Mouse (Mus musculus): ENCODE measurements at regions not wholly inside any gene's neighbourhood (a gene's known extent, or its start where the extent isn't known, plus 50 kb on each side); places are given as distances from the start of the nearest gene placed in this dataset.
A peak's percentile ranks its signal among the peaks of the same experiment; 100 is the strongest.

DNA sequence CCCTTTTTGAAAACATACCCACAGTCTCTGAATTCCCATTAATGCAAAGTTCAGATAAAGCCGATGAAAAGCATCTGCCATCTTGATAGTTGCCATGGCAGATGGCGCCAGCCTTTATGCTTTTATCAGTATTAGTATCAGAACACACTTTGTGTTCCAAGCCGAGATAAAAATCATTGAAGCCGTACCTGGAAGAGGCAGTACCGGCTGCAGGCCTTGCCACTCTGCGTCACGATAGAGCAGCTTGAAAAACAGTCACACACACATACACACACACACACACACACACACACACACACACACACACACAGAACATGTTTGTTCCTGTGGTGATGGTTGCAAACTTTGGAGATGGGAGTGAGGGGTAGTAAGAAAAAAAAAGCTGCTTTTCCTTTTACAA, 306.2 kb downstream of the Satb1 start:
- no peak for DNase-seq

DNA sequence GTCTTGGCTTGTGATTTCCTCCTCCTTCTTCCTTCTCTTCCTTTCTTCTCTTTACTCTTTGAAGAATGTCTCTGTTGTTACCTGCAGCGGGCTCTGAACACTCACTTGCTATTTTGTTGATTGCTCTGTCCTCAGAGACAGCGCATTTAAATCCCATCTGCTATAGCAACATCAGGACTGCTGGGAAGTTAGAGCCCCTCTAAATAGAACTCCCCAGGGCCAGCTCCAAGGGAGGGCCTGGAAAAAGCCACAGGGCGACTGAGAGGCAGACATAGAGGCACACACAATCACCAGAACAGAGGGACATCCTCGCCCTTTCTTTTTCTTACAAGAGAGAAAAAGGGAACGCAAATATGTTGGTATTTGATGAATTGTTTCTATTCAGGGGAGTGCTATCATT, 306.6 kb downstream of the Satb1 start:
- DNase-seq, result no peak

DNA sequence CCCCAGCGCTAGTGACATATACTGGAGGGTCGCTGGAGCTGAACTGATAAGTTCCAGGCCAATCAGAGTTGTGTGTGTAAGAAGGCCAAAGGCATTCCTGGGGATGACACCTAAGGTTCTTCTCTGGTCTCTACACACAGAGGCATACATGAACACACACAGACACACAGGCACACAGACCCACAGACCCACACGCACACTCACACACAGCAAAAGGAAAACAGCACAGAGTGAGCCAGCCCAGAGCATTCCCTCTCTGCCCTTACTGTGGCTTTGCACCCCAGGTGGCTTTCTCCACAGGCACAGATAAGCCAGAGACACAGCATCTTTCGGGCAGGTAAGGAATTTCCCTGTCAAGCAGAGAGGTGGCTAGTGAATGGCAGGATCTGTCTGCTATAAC, 307.1 kb downstream of the Satb1 start:
- no peak for DNase-seq

DNA sequence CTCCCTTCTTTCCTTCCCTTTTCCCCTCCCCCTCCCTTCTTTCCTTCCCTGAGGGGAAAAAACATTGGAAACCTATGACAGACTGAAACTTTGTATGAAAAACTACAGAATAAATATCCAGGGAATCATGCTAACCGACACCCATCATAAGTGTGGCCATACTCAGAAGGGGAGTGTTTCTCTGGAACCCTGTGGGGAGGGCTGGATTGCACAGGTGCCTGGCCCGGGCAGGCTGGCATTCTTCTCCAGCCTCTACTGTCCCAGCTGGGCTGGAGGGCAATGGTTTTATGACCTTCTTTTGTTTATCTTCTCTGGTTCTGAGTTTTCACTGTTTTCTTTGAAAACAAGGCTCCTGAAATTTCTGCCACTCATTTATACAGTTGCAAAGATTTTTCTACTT, 307.9 kb downstream of the Satb1 start:
- no peak for DNase-seq

DNA sequence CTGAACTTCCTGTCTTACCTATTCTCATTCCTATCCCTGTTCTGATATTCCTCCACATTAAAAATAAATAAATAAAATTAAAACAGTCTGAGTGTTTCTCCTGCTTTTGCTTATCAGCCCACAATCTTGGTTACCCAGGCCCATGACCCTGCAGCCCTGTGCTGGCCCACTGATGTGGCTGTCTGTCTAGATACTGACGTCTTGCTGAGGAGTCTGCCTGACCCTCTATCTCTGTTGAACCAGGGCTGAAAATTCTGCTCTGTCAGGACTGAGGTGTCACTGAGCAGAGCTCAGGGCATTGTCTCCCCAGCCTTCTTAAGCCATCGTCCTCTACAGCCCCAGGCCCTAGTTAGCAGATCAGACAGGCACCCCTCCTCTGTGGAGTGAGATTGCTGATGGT, 321.2 kb downstream of the Satb1 start:
- no peak for DNase-seq

DNA sequence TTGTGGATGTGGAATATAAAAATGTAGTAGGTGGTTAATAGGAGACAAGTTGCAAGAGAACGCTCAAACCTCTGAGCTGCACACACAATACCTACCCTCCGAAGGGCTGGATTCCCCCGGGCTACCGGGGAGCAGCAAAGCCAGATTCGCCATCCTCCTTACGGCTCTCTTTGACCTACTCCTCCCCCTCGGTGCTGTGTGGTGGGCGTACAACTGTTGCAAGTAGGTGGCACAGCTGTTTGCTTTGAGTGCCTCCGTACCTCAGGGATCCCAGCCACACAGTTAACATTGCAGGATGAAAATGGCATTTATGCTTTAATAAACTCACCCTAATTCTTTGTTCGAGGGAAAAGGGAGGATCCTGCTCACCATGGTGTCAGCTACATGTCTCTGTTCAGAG, 321.6 kb upstream of the Tbc1d5 start:
- no peak for DNase-seq

DNA sequence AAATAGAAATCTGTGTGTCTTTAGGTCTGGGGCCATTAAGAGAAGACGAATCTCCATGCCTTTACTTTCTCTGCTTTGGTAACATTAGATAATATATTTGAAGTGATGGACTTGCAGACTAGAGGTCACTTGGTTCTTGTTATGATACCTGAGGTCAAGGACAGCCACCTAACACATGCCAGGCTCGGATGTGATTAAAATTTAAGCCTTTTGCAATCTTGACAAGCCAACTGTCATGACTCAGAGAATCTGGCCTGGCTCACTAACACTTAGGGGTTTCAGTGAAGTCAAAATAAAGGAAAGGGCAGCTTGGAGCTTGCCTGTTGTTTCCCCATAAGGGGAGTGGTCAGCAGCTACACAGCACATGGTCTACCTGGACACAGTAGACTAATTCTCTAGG, 320.4 kb upstream of the Tbc1d5 start:
- DNase-seq, result no peak

DNA sequence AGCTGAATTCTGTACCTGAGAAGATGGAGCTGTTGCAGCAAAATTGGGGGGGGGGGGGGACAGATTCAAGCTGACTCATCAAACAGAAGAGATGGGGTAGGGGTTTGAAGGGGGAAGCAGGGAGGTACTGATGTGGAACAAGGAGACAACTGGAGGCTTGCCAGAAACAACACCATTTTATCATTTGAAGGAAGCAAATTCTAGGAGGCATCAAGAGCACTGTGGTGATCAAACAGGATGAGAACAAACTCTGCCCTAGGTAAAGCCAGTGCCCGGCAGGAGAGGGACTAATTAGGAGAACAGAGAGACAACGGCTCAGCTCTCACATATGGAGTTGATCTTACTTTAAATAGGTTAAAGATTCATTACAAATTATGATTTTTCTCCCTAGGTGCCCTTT, 315.9 kb upstream of the Tbc1d5 start:
- DNase-seq, result no peak

DNA sequence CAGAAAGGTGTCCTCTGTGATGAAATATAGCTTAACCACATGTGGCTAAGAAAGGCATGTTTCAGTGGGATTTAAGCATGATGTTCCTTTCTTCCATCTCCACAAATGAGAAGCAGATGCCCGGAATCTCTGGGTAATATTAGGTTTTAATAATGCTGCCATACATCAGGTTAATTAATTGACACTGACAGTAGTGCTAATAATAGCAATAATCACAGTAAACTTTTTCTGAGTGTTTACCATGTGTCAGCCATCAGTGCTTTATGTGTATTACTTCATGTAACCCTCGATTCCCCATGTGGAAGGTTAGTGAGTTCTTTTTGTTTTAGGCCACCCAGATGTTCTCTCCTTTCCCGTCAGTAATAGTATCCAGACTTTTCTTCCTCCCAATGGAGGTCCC, 310.2 kb upstream of the Tbc1d5 start:
- no peak for DNase-seq

DNA sequence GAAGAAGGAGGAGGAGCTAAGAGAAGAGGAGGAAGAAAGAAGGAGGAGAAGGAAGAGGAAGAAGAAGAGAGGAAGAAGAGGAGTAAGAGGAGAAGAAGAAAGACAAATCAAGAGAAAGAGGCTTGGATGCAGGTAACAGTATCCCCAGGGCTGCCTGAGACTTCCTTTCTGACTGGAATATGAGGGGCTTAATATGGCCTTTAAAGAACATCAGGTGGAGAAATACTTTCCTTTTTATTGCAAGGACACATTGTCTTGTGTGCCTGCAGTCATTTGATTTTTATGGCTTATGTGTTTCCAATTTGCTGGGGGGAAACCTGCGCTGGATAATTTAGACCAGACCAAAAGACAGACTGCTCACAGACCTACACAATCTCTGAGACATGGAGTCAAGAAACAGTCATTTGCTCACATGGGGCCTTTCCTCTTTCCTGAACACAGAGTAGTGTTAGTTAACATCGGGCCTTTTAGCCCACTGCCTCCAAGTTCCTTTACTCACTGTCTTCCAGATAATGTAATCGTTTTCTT, 308.8 kb upstream of the Tbc1d5 start:
- DNase-seq, result no peak

DNA sequence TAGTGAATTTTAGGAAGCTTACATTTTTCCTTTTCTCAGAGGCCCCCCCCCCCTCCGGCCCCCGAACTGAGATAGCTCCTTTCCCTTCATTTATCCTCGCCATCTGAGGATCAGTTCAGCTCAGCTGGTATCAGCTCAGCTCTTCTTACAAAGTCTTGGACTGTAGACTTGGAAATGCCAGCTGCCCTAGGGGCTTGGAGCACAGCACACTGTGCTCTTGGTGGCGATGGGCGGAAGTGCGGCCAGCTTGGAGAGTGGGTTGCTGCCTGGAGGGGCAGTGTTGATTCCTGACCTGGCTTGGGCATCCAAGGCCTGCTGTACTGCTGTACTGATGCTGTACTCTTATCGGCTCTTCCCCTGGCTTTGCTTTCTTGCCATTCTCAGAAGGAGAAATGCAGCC, 298.7 kb upstream of the Tbc1d5 start:
- DNase-seq, result no peak

DNA sequence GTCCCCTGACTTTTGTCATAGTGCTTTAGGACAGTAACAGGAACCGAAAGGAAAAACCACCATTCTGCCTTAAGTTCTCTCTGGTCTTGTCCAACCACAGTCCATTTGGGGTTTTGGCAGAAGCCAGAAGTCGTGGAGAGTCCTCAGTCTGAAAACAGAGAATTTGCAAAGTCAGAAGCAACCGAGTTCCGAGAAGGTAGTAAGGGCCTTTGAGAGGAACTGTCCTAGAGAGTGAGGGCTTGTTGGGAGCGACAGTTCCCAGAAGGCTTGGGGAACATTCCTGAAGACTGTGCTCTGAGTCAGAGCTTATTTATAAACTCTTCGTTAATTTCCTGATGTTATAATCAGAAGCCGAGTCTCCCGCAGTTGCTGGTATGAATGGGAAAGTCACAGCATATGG, 298.3 kb upstream of the Tbc1d5 start:
- DNase-seq, result no peak

DNA sequence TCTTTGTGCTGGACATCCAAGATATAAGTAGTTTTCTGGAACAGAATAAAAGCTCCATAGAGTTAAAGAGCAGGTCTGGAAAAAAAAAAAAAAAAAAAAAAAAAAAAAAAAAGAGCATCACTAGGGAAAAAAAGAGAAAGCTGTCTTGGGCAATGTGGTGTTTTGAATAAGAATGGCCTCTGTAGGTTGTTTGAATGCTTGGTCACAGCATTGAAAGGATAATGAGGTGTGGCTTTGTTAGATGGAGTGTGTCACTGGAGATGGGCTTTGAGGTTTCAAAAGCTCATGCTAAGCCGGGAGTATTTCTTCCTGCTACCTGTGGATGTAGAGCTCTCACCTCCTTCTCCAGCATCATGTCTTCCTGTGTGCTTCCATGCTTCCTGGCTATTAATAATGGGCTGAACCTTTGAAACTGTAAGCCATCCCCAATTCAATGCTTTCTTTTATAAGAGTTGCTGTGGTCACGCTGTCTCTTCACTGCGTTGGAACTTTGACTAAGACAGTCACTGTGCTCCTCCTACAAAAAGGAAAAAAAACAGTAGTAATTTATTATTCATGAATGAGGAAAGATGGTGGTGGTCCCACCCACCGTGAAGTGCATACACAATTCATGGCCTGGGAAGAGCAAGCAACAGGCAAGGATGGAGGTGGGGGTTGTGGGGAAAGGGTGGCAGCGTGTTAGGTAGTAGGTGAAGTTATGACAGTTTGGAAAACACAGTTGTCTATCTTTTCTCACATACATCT, 283.2 kb upstream of the Tbc1d5 start:
- no peak for DNase-seq

DNA sequence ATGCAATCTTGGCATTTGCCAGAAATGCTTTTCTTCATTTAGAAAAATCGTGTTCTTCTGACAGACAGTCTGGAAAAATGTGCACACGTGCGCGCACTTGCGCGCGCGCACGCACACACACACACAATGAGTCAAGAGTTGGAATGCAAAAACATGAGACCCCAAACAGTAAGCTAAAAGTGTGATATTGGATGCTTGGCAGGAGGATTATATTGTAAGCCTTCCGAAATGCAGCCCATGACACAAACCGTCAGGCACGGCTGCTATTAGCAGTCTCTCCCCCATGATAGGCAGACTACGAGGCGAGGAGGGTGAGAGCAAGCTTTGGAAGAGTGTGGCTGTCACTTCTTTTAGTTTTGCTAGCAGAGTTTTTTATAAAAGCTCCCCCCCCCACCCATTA, 282.1 kb upstream of the Tbc1d5 start:
- no peak for DNase-seq

DNA sequence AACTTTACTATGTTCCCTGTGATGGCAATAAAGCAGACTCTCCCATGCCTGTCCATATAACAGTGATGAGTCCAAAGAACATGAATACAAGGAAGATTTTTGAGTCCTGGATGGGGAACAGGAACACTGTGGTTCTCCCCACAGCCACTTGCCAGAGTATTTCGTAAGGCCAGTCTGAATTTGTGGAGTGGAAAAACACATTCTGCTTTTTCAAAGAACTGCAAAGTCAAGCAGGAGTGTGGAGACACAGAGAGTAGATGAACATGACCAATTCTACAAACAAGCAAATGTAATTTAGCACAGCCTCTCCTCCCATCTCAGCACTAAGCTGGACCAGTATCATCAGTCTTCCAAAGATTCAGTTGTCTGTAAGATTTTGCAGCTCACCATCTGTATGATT, 280.0 kb upstream of the Tbc1d5 start:
- no peak for DNase-seq

DNA sequence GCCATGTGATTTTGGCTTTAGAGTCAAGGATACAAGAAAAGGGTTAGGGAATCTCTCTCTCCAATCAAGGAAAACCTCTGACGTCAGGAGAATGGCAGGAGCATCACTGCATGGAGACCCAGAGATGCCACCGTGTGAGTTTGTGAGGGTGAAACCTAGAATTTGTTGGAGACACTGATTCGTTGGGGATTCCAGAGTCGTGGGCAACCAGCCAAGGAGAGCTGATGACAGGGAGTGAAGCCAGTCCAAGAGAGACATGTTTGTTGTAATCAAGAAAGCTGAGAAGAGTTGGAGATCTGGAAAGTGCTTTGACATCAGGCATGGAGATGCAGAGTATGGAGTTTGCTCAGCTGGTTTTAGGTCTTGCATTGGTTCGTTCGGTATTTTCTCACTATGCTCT, 236.6 kb upstream of the Tbc1d5 start:
- DNase-seq, result no peak

DNA sequence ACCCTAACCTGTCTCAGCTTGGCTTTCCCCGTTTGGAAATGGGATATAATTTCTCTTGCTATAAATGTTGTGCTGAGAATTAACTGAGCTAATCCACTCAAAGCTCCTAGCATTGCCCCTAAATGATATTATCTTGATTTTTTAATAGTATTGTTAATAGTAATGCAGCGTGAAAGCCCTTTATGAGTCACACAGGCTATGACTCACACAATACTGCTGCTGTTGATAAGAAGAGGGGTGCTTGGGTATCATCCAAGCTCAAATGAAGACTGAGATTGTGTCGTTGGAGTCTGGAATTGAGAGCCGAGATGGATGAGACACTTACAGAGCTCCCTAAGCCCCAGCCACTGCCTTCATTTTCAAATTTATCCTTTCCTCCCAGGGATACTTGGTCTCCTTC, 235.2 kb upstream of the Tbc1d5 start:
- DNase-seq, result no peak

DNA sequence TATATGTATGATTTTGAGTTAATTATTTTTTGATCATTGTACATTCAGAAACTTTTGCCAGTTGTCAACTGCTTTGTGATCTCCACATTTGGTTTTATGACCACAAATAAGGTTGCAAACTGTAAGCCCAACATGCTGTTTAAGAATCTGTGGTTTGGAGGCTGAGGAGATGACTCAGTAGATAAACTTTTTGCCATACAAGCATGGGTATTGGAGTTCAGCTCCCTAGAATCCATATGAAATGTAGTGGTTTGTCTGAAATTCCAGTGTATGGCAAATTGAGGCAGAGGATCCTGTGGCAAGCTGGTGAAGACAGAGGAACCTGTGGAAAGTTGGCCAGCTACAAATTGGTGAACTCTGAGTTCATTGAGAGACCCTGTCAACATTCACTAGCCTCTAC, 234.6 kb upstream of the Tbc1d5 start:
- no peak for DNase-seq

DNA sequence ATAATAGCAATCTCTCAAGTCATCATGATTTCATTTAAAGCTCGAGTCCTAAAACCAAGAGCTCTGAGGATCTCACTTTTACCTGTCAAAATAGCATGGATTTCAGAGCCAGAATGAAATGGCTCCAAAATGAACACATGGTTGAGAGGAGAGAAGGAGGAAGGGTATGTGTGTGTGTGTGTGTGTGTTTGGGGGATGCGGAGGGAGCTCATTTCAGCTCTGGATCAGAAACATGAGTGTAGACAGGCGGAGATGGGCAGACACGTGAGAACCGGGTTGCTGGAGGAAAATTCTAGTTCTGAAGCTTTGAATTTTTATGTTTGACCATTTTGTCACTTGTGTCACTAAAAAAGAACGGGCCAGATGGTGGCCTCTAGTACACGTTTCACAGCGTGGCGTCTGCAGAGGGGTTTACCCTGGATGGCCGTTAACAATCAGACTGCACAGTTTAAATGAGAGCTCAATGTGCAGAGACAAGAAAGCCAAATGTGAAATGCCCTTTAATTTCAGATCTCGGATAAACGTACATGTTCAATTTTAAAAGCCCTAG, 232.5 kb upstream of the Tbc1d5 start:
- no peak for DNase-seq

DNA sequence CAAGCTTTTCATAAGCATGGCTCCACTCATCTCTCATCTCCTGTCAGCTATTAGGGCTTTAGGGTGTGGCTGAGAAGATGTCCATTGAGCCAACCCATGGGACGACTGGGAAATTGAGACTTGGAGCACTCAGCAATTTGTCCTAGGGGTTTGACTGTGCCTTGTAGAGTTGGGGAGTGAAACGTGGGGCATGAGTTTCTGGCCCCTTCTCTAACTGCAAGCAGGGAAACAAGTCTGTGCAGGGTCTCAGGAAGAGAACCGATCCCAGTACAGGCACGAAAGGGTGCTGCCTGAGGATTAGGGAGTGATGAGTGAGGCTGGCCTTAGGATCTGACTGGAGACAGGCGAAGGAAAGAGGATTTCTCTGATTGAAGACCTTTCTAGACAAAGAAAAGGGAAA, 229.7 kb upstream of the Tbc1d5 start:
- DNase-seq, result peak; percentile 46

DNA sequence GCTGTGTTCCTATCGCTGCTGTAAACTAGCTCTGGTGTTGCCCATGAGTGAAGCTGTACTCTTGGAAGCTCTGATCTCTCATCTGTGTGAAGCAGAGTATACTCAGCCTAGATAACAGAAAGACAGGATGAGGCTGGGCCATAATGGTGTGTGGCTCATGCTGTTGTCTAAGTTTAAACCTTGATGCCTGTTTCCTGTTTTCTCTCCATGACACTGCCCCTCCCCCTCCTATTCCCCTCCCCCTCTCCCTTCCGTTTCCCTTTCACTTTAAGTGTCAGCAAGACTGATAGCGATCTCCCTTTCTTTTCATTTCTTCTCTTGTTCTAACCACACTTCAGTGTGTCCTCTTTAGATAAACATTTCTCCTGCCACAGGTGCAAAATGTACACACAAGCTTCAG, 229.2 kb upstream of the Tbc1d5 start:
- DNase-seq, result peak; percentile 72

DNA sequence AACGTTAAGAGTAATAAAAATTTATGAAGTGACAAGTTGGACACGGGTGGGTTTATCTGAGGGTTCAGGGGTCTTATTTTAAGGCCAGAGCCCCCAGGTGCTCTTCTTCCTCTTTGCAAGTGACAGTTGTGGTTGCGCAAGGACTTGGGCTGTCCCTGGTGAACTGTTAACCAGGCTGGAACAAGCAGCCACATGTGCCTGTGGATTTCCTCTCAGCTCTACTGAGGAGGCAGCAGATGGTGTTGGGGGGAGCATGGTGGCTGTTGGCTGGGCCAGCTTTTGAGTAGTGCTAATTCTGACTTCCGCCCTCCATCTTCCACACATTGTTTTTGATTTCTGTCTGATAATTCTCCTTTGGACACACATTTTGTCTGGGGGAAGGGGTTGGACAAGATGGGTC, 227.9 kb upstream of the Tbc1d5 start:
- peak; percentile 76 for DNase-seq

DNA sequence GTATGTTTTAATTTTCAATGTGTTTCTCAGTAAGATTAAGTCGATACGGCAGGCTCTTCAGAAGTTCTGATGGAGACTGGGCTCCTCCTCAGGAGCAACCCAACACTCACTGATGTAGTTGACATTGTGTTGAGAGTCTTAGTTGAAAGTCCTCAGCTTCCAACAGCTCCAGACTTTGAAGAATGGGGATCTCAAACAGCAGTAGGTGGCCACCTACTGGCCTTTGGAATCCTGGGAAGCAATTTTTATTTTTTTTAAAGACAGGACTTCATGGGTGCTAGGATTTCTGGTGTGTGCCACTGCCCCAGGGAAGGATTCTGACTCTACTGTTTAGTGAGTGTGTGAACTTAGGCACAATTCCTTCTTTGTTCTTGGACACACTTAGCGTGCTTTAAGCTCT, 225.9 kb upstream of the Tbc1d5 start:
- DNase-seq, result no peak

DNA sequence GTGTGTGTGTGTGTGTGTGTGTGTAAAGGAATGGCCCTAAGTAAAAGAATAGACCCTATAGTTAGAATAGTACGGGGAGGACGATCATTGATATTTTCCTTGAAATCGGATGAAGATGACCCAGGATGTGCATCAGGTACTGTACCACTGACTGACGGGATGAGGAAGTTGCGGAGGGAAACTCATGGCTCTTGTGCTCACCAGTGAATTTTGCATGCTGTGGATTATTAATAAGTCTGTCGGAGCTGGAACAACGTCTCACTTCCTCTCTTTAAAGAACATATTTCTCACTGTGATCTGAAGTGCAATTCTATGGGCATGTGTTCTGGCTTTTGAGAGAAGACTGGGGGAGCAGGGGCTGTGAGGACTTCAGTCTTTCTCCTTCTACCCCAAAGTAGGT, 218.8 kb upstream of the Tbc1d5 start:
- DNase-seq, result no peak

DNA sequence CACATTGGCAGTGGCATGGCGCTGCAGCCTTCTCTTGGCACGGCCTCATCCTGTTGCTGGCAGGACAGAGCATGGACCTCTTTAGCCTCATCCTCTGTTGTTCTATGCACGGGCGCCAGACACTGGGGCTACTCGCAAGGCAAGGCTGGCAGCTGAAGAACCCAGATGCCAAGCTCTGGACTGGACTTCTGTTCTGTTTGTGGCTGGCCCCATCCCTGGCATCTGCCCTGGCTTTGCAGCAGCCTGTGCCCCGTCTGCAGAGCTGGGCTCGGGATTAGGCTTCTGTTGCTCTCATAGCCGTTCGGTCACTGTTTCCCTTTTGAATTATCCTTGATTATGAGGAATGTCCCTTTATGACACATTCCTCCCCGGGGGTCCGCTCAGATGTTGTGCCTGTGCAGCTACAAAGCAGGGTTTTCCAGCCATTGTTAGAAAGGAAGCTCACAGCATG, 214.6 kb upstream of the Tbc1d5 start:
- no peak for DNase-seq
